13 mouse cellular contexts compared by ENCODE assay signal in genomic region chr2:30356266-30356665, GRCm38 (mm10). TPM values are rescaled to one million over a fixed set of nuclear protein-coding genes. Genes with fewer than 3 reads are reported as not detected.
DNase-seq lines count a peak whose midpoint lies in the region; ATAC-seq and TF ChIP-seq lines count a peak whose summit lies in the region.
"Had no signal": no experiment of that assay in that cellular context is flagged by ENCODE, and none has a peak within 500 bp of the region (broad histone marks: within the 10 kb centered on the region; RNA-seq: fewer than 3 reads in every experiment).

No protein-coding gene starts in this region.

- no peak for ATAC-seq in forebrain, embryonic 14.5 days
- no peak for ATAC-seq in forebrain, postnatal 0 days
- no peak for ATAC-seq in hindbrain, embryonic 16.5 days
- no peak for ATAC-seq in hindbrain, embryonic 14.5 days (ENCODE audit: low FRiP score)
- ATAC-seq in neural tube, embryonic 13.5 days (ENCODE audit: low read depth): no peak
- no peak for ATAC-seq in neural tube, embryonic 15.5 days (ENCODE audit: low FRiP score)
- no peak for ATAC-seq in stomach, postnatal 0 days (ENCODE audit: low FRiP score, low TSS enrichment)
- ATAC-seq: CD4-positive, CD25-positive, alpha-beta regulatory T cell, adult 4 months had no signal

- no peaks in the 10 kb centered on the region for H3K27me3 ChIP-seq in forebrain, embryonic 14.5 days (replicated peaks; ENCODE audit: control insufficient read depth, insufficient read depth, low read length)
- H3K27me3 ChIP-seq in forebrain, postnatal 0 days (ENCODE audit: insufficient read depth, low read length): no peaks in the 10 kb centered on the region
- no peaks in the 10 kb centered on the region for H3K27me3 ChIP-seq in hindbrain, embryonic 16.5 days (replicated peaks; ENCODE audit: control insufficient read depth, insufficient read depth, low read length)
- H3K27me3 ChIP-seq in hindbrain, embryonic 14.5 days (ENCODE audit: control insufficient read depth, insufficient read depth, low read length): no peaks in the 10 kb centered on the region
- H3K27me3 ChIP-seq in neural tube, embryonic 13.5 days: no peaks in the 10 kb centered on the region
- no peaks in the 10 kb centered on the region for H3K27me3 ChIP-seq in neural tube, embryonic 15.5 days (replicated peaks)
- H3K27me3 ChIP-seq in stomach, postnatal 0 days (ENCODE audit: control insufficient read depth, insufficient read depth, low read length): no peaks in the 10 kb centered on the region

- 59% methylated on average over 4 of the region's 4 CpGs for WGBS in forebrain, embryonic 14.5 days
- 65% methylated on average over 4 of the region's 4 CpGs for WGBS in forebrain, postnatal 0 days
- 46% methylated on average over 4 of the region's 4 CpGs for WGBS in hindbrain, embryonic 16.5 days
- WGBS in hindbrain, embryonic 14.5 days: 62% methylated on average over 4 of the region's 4 CpGs
- 67% methylated on average over 4 of the region's 4 CpGs for WGBS in neural tube, embryonic 13.5 days
- WGBS in neural tube, embryonic 15.5 days: 54% methylated on average over 4 of the region's 4 CpGs
- 24% methylated on average over 4 of the region's 4 CpGs for WGBS in stomach, postnatal 0 days

- H3K4me1 ChIP-seq in forebrain, embryonic 14.5 days (ENCODE audit: control insufficient read depth, insufficient read depth, low read length): peaks cover 4% of the 10 kb centered on the region; the same call in 1 of the 2 replicates
- H3K4me1 ChIP-seq in forebrain, postnatal 0 days (ENCODE audit: insufficient read depth): peaks cover 10% of the 10 kb centered on the region
- peaks cover 32% of the 10 kb centered on the region for H3K4me1 ChIP-seq in hindbrain, embryonic 16.5 days (ENCODE audit: control insufficient read depth, insufficient read depth, low read depth, low read length)
- peaks cover 19% of the 10 kb centered on the region for H3K4me1 ChIP-seq in hindbrain, embryonic 14.5 days (replicated peaks; ENCODE audit: control insufficient read depth, insufficient read depth, low read length)
- peaks cover 47% of the 10 kb centered on the region for H3K4me1 ChIP-seq in neural tube, embryonic 13.5 days (replicated peaks)
- peaks cover 46% of the 10 kb centered on the region for H3K4me1 ChIP-seq in neural tube, embryonic 15.5 days
- peaks cover 13% of the 10 kb centered on the region for H3K4me1 ChIP-seq in stomach, postnatal 0 days (replicated peaks; ENCODE audit: control insufficient read depth, insufficient read depth)

- no peaks in the 10 kb centered on the region for H3K9me3 ChIP-seq in forebrain, embryonic 14.5 days (replicated peaks; ENCODE audit: control insufficient read depth, low read length)
- no peaks in the 10 kb centered on the region for H3K9me3 ChIP-seq in forebrain, postnatal 0 days (ENCODE audit: low read length)
- no peaks in the 10 kb centered on the region for H3K9me3 ChIP-seq in hindbrain, embryonic 16.5 days (ENCODE audit: control insufficient read depth, low read length)
- H3K9me3 ChIP-seq in hindbrain, embryonic 14.5 days (ENCODE audit: control insufficient read depth, low read length): no peaks in the 10 kb centered on the region
- H3K9me3 ChIP-seq in neural tube, embryonic 13.5 days: no peaks in the 10 kb centered on the region
- H3K9me3 ChIP-seq in neural tube, embryonic 15.5 days (replicated peaks): no peaks in the 10 kb centered on the region
- H3K9me3 ChIP-seq in stomach, postnatal 0 days (ENCODE audit: control insufficient read depth, low read length): no peaks in the 10 kb centered on the region

- peaks cover 36% of the 10 kb centered on the region for H3K36me3 ChIP-seq in forebrain, embryonic 14.5 days (ENCODE audit: control insufficient read depth, insufficient read depth, low read length)
- H3K36me3 ChIP-seq in forebrain, postnatal 0 days (ENCODE audit: insufficient read depth): peaks cover 27% of the 10 kb centered on the region
- peaks cover 15% of the 10 kb centered on the region for H3K36me3 ChIP-seq in hindbrain, embryonic 16.5 days (ENCODE audit: control insufficient read depth, insufficient read depth, low read length)
- peaks cover 24% of the 10 kb centered on the region for H3K36me3 ChIP-seq in hindbrain, embryonic 14.5 days (replicated peaks; ENCODE audit: control insufficient read depth, insufficient read depth)
- peaks cover 31% of the 10 kb centered on the region for H3K36me3 ChIP-seq in neural tube, embryonic 13.5 days
- H3K36me3 ChIP-seq in neural tube, embryonic 15.5 days: peaks cover 24% of the 10 kb centered on the region
- peaks cover 7% of the 10 kb centered on the region; the same call in 1 of the 2 replicates for H3K36me3 ChIP-seq in stomach, postnatal 0 days (ENCODE audit: control insufficient read depth, insufficient read depth, low read length)

- H3K9ac ChIP-seq in forebrain, embryonic 14.5 days (ENCODE audit: low read length): 0 out of 2 replicates have a peak overlapping the region, but pooled peaks have one; percentile 1
- H3K9ac ChIP-seq in forebrain, postnatal 0 days: no peak overlapping the region
- H3K9ac ChIP-seq in hindbrain, embryonic 16.5 days (ENCODE audit: low read depth, low read length): peak overlapping the region; percentile 23; the same call in 1 of the 2 replicates
- H3K9ac ChIP-seq in hindbrain, embryonic 14.5 days: no peak overlapping the region
- H3K9ac ChIP-seq in neural tube, embryonic 13.5 days: peak overlapping the region; percentile 93; the same call in 1 of the 2 replicates
- no peak overlapping the region for H3K9ac ChIP-seq in neural tube, embryonic 15.5 days (replicated peaks)
- H3K9ac ChIP-seq in stomach, postnatal 0 days (ENCODE audit: low read length): 0 out of 2 replicates have a peak overlapping the region, but pooled peaks have one; percentile 27

- DNase-seq in forebrain, embryonic 14.5 days (ENCODE audit: low spot score): no peak
- DNase-seq in forebrain, postnatal 0 days: no peak
- no peak for DNase-seq in hindbrain, embryonic 14.5 days (ENCODE audit: low spot score)
- peak; percentile 29 for DNase-seq in stomach, postnatal 0 days (ENCODE audit: low spot score)
- no peak for DNase-seq in thymus, postnatal 10 days (ENCODE audit: low spot score in 2 of 2)
- DNase-seq: embryo, embryonic 11 days; kidney, postnatal 4 days; liver; right cerebral cortex, postnatal 25 days had no signal

- H3K27ac ChIP-seq in forebrain, embryonic 14.5 days (ENCODE audit: low read depth, low read length): no peak overlapping the region
- H3K27ac ChIP-seq in forebrain, postnatal 0 days (ENCODE audit: low read depth, low read length): no peak overlapping the region
- no peak overlapping the region for H3K27ac ChIP-seq in hindbrain, embryonic 16.5 days (ENCODE audit: low read depth, low read length)
- H3K27ac ChIP-seq in hindbrain, embryonic 14.5 days: no peak overlapping the region
- H3K27ac ChIP-seq in neural tube, embryonic 13.5 days (replicated peaks): peak overlapping the region; percentile 30; the same call in 1 of the 2 replicates
- no peak overlapping the region for H3K27ac ChIP-seq in neural tube, embryonic 15.5 days (replicated peaks)
- H3K27ac ChIP-seq in stomach, postnatal 0 days (replicated peaks): peak overlapping the region; percentile 89

- no peak for TF ChIP-seq CTCF in forebrain, postnatal 0 days (IDR thresholded peaks at IDR 0.05; ENCODE audit: low read depth)
- TF ChIP-seq CTCF in stomach, postnatal 0 days (IDR thresholded peaks at IDR 0.05; ENCODE audit: low read depth): no peak

- H3K4me2 ChIP-seq in forebrain, embryonic 14.5 days (ENCODE audit: low read length): no peak overlapping the region
- H3K4me2 ChIP-seq in forebrain, postnatal 0 days (ENCODE audit: low read depth): no peak overlapping the region
- no peak overlapping the region for H3K4me2 ChIP-seq in hindbrain, embryonic 16.5 days (ENCODE audit: low read length)
- no peak overlapping the region for H3K4me2 ChIP-seq in hindbrain, embryonic 14.5 days (replicated peaks)
- no peak overlapping the region for H3K4me2 ChIP-seq in neural tube, embryonic 13.5 days
- no peak overlapping the region for H3K4me2 ChIP-seq in neural tube, embryonic 15.5 days
- no peak overlapping the region; the same call in 1 of the 2 replicates for H3K4me2 ChIP-seq in stomach, postnatal 0 days (replicated peaks; ENCODE audit: low read depth)

- no peak overlapping the region for H3K4me3 ChIP-seq in forebrain, embryonic 14.5 days (ENCODE audit: low read depth, low read length)
- H3K4me3 ChIP-seq in forebrain, postnatal 0 days (ENCODE audit: low read depth, low read length): no peak overlapping the region
- H3K4me3 ChIP-seq in hindbrain, embryonic 16.5 days (ENCODE audit: low read length): no peak overlapping the region
- H3K4me3 ChIP-seq in hindbrain, embryonic 14.5 days (replicated peaks; ENCODE audit: low read length): no peak overlapping the region
- H3K4me3 ChIP-seq in neural tube, embryonic 13.5 days: no peak overlapping the region
- H3K4me3 ChIP-seq in neural tube, embryonic 15.5 days (replicated peaks): no peak overlapping the region
- no peak overlapping the region for H3K4me3 ChIP-seq in stomach, postnatal 0 days (ENCODE audit: low read depth, low read length)

- TF ChIP-seq EP300 in stomach, postnatal 0 days (optimal IDR thresholded peaks at IDR 0.05): no peak

RNA-seq across cellular contexts. Expression of gene Sh3glb2, which starts 2.9 kb away (rescaled TPM):
- 106 and 123 TPM in 2 replicates for polyA plus RNA-seq in forebrain, embryonic 14.5 days (2014; fragmentation: Nextera tagmentation; extraction: Ambion mirVana)
- total RNA-seq in forebrain, postnatal 0 days (2014; rRNA removed): 291 and 292 TPM in 2 replicates
- 147 and 156 TPM in 2 replicates for polyA plus RNA-seq in forebrain, postnatal 0 days (2015; fragmentation: Nextera tagmentation; extraction: Ambion mirVana)
- polyA plus RNA-seq in hindbrain, embryonic 16.5 days (2015; fragmentation: Nextera tagmentation; extraction: Ambion mirVana): 208 and 221 TPM in 2 replicates
- 140 and 143 TPM in 2 replicates for polyA plus RNA-seq in hindbrain, embryonic 14.5 days (2014; fragmentation: Nextera tagmentation; extraction: Ambion mirVana)
- 131 and 147 TPM in 2 replicates for polyA plus RNA-seq in neural tube, embryonic 13.5 days (2015; fragmentation: Nextera tagmentation; extraction: Ambion mirVana)
- polyA plus RNA-seq in neural tube, embryonic 15.5 days (2015; fragmentation: Nextera tagmentation; extraction: Ambion mirVana): 174 and 200 TPM in 2 replicates
- 84.9 and 102 TPM in 2 replicates for polyA plus RNA-seq in stomach, postnatal 0 days (2015; fragmentation: Nextera tagmentation; extraction: Ambion mirVana)

RNA-seq across cellular contexts. Expression of gene Miga2, which starts 7.8 kb away (rescaled TPM):
- 18.7 and 23.7 TPM in 2 replicates for polyA plus RNA-seq in forebrain, embryonic 14.5 days (2014; fragmentation: Nextera tagmentation; extraction: Ambion mirVana)
- total RNA-seq in forebrain, postnatal 0 days (2014; rRNA removed): 57.4 and 70.8 TPM in 2 replicates
- polyA plus RNA-seq in forebrain, postnatal 0 days (2015; fragmentation: Nextera tagmentation; extraction: Ambion mirVana): 24.4 and 28.6 TPM in 2 replicates
- polyA plus RNA-seq in hindbrain, embryonic 16.5 days (2015; fragmentation: Nextera tagmentation; extraction: Ambion mirVana): 38.2 and 39.7 TPM in 2 replicates
- 27.3 and 32.3 TPM in 2 replicates for polyA plus RNA-seq in hindbrain, embryonic 14.5 days (2014; fragmentation: Nextera tagmentation; extraction: Ambion mirVana)
- 26.0 and 26.3 TPM in 2 replicates for polyA plus RNA-seq in neural tube, embryonic 13.5 days (2015; fragmentation: Nextera tagmentation; extraction: Ambion mirVana)
- polyA plus RNA-seq in neural tube, embryonic 15.5 days (2015; fragmentation: Nextera tagmentation; extraction: Ambion mirVana): 32.7 and 35.8 TPM in 2 replicates
- polyA plus RNA-seq in stomach, postnatal 0 days (2015; fragmentation: Nextera tagmentation; extraction: Ambion mirVana): 16.8 and 17.8 TPM in 2 replicates

RNA-seq across cellular contexts. Expression of gene Dolpp1, which starts 35.8 kb away (rescaled TPM):
- polyA plus RNA-seq in forebrain, embryonic 14.5 days (2014; fragmentation: Nextera tagmentation; extraction: Ambion mirVana): 48.1 and 57.8 TPM in 2 replicates
- total RNA-seq in forebrain, postnatal 0 days (2014; rRNA removed): 52.2 and 92.4 TPM in 2 replicates
- polyA plus RNA-seq in forebrain, postnatal 0 days (2015; fragmentation: Nextera tagmentation; extraction: Ambion mirVana): 40.1 and 44.7 TPM in 2 replicates
- polyA plus RNA-seq in hindbrain, embryonic 16.5 days (2015; fragmentation: Nextera tagmentation; extraction: Ambion mirVana): 63.7 and 67.7 TPM in 2 replicates
- 51.6 and 54.2 TPM in 2 replicates for polyA plus RNA-seq in hindbrain, embryonic 14.5 days (2014; fragmentation: Nextera tagmentation; extraction: Ambion mirVana)
- polyA plus RNA-seq in neural tube, embryonic 13.5 days (2015; fragmentation: Nextera tagmentation; extraction: Ambion mirVana): 51.4 and 52.0 TPM in 2 replicates
- 59.0 and 63.2 TPM in 2 replicates for polyA plus RNA-seq in neural tube, embryonic 15.5 days (2015; fragmentation: Nextera tagmentation; extraction: Ambion mirVana)
- 29.8 and 32.9 TPM in 2 replicates for polyA plus RNA-seq in stomach, postnatal 0 days (2015; fragmentation: Nextera tagmentation; extraction: Ambion mirVana)

RNA-seq across cellular contexts. Expression of gene Crat, which starts 59.3 kb away (rescaled TPM):
- polyA plus RNA-seq in forebrain, embryonic 14.5 days (2014; fragmentation: Nextera tagmentation; extraction: Ambion mirVana): 26.8 and 31.9 TPM in 2 replicates
- total RNA-seq in forebrain, postnatal 0 days (2014; rRNA removed): 28.0 and 33.6 TPM in 2 replicates
- polyA plus RNA-seq in forebrain, postnatal 0 days (2015; fragmentation: Nextera tagmentation; extraction: Ambion mirVana): 20.7 and 24.0 TPM in 2 replicates
- 25.4 and 30.8 TPM in 2 replicates for polyA plus RNA-seq in hindbrain, embryonic 16.5 days (2015; fragmentation: Nextera tagmentation; extraction: Ambion mirVana)
- polyA plus RNA-seq in hindbrain, embryonic 14.5 days (2014; fragmentation: Nextera tagmentation; extraction: Ambion mirVana): 30.3 and 32.0 TPM in 2 replicates
- 22.2 and 23.0 TPM in 2 replicates for polyA plus RNA-seq in neural tube, embryonic 13.5 days (2015; fragmentation: Nextera tagmentation; extraction: Ambion mirVana)
- 21.3 and 26.8 TPM in 2 replicates for polyA plus RNA-seq in neural tube, embryonic 15.5 days (2015; fragmentation: Nextera tagmentation; extraction: Ambion mirVana)
- 22.0 and 25.9 TPM in 2 replicates for polyA plus RNA-seq in stomach, postnatal 0 days (2015; fragmentation: Nextera tagmentation; extraction: Ambion mirVana)

RNA-seq across cellular contexts. Expression of gene Ptpa, which starts 59.6 kb away (rescaled TPM):
- 66.6 and 88.4 TPM in 2 replicates for polyA plus RNA-seq in forebrain, embryonic 14.5 days (2014; fragmentation: Nextera tagmentation; extraction: Ambion mirVana)
- total RNA-seq in forebrain, postnatal 0 days (2014; rRNA removed): 129 and 132 TPM in 2 replicates
- 143 and 148 TPM in 2 replicates for polyA plus RNA-seq in forebrain, postnatal 0 days (2015; fragmentation: Nextera tagmentation; extraction: Ambion mirVana)
- polyA plus RNA-seq in hindbrain, embryonic 16.5 days (2015; fragmentation: Nextera tagmentation; extraction: Ambion mirVana): 153 and 159 TPM in 2 replicates
- 71.7 and 79.8 TPM in 2 replicates for polyA plus RNA-seq in hindbrain, embryonic 14.5 days (2014; fragmentation: Nextera tagmentation; extraction: Ambion mirVana)
- polyA plus RNA-seq in neural tube, embryonic 13.5 days (2015; fragmentation: Nextera tagmentation; extraction: Ambion mirVana): 124 and 126 TPM in 2 replicates
- 138 and 145 TPM in 2 replicates for polyA plus RNA-seq in neural tube, embryonic 15.5 days (2015; fragmentation: Nextera tagmentation; extraction: Ambion mirVana)
- 76.6 and 79.6 TPM in 2 replicates for polyA plus RNA-seq in stomach, postnatal 0 days (2015; fragmentation: Nextera tagmentation; extraction: Ambion mirVana)

Comparison
In these comparisons a context has a peak if more than half of its experiments do, and no peak if none do; other contexts are left out.
1. H3K27ac ChIP-seq: peak in neural tube, embryonic 13.5 days (single experiment) and stomach, postnatal 0 days (single experiment); none in forebrain, embryonic 14.5 days (single experiment), forebrain, postnatal 0 days (single experiment), hindbrain, embryonic 16.5 days (single experiment), hindbrain, embryonic 14.5 days (single experiment) and neural tube, embryonic 15.5 days (single experiment).
2. H3K9ac ChIP-seq: peak in forebrain, embryonic 14.5 days (single experiment), hindbrain, embryonic 16.5 days (single experiment), neural tube, embryonic 13.5 days (single experiment) and stomach, postnatal 0 days (single experiment); none in forebrain, postnatal 0 days (single experiment), hindbrain, embryonic 14.5 days (single experiment) and neural tube, embryonic 15.5 days (single experiment).